Mouse (Mus musculus): Measurements from ENCODE around the gene Gars. TPM values are rescaled to one million over a fixed set of nuclear protein-coding genes. Genes with fewer than 3 reads are reported as not detected.

Gene Gars
- polyA plus RNA-seq, 1 experiment from 2014 or later = 103 TPM

GRCm38 (mm10) chr6:55082261-55083051, 44.6 kb downstream of the Gars start:
- WGBS = 72% methylated on average over 7 of the region's 7 CpGs
- Histone ChIP-seq H3K9me3 (ENCODE audit: control insufficient read depth, low read length) (no peaks in the 10 kb centered on the region), H3K4me2 (replicated peaks; ENCODE audit: low read depth) (no peak overlapping the region), H3K9ac (ENCODE audit: low read length) (no peak overlapping the region), H3K27me3 (ENCODE audit: control insufficient read depth, insufficient read depth, low read length) (no peaks in the 10 kb centered on the region), H3K36me3 (ENCODE audit: control insufficient read depth, insufficient read depth, low read length) (peaks cover 13% of the 10 kb centered on the region; the same call in 1 of the 2 replicates), H3K4me3 (ENCODE audit: low read depth, low read length) (no peak overlapping the region), H3K4me1 (replicated peaks; ENCODE audit: control insufficient read depth, insufficient read depth) (no peaks in the 10 kb centered on the region), H3K27ac (replicated peaks) (no peak overlapping the region)
- TF ChIP-seq CTCF (IDR thresholded peaks at IDR 0.05; ENCODE audit: low read depth) (no peak), EP300 (optimal IDR thresholded peaks at IDR 0.05) (no peak)
- DNase-seq (ENCODE audit: low spot score) (no peak), ATAC-seq (ENCODE audit: low FRiP score, low TSS enrichment) (no peak)

GRCm38 (mm10) chr6:55087355-55087754, 49.5 kb downstream of the Gars start:
- H3K9me3 ChIP-seq (ENCODE audit: control insufficient read depth, low read length) = no peaks in the 10 kb centered on the region
- TF ChIP-seq CTCF (IDR thresholded peaks at IDR 0.05; ENCODE audit: low read depth) = no peak
- TF ChIP-seq EP300 (optimal IDR thresholded peaks at IDR 0.05) = no peak
- DNase-seq (ENCODE audit: low spot score) = no peak
- 46% methylated on average over 4 of the region's 4 CpGs for WGBS
- no peaks in the 10 kb centered on the region for H3K4me1 ChIP-seq (replicated peaks; ENCODE audit: control insufficient read depth, insufficient read depth)
- H3K27me3 ChIP-seq (ENCODE audit: control insufficient read depth, insufficient read depth, low read length) = no peaks in the 10 kb centered on the region
- no peak overlapping the region for H3K4me3 ChIP-seq (ENCODE audit: low read depth, low read length)
- H3K36me3 ChIP-seq (ENCODE audit: control insufficient read depth, insufficient read depth, low read length) = no peaks in the 10 kb centered on the region
- H3K9ac ChIP-seq (ENCODE audit: low read length) = no peak overlapping the region
- H3K27ac ChIP-seq (replicated peaks) = no peak overlapping the region
- H3K4me2 ChIP-seq (replicated peaks; ENCODE audit: low read depth) = no peak overlapping the region
- ATAC-seq (ENCODE audit: low FRiP score, low TSS enrichment) = no peak

- TF ChIP-seq EP300 (optimal IDR thresholded peaks at IDR 0.05) (no peak), CTCF (IDR thresholded peaks at IDR 0.05; ENCODE audit: low read depth) (peak; percentile 36)
- 34% methylated on average over 4 of the region's 4 CpGs for WGBS
- DNase-seq (ENCODE audit: low spot score) = no peak
Observed at GRCm38 (mm10) chr6:55090639-55091038, 52.8 kb downstream of the Gars start.

GRCm38 (mm10) chr6:55091396-55091795, 53.6 kb downstream of the Gars start:
- Histone ChIP-seq H3K9me3 (ENCODE audit: control insufficient read depth, low read length) (no peaks in the 10 kb centered on the region), H3K4me1 (replicated peaks; ENCODE audit: control insufficient read depth, insufficient read depth) (no peaks in the 10 kb centered on the region), H3K27ac (replicated peaks) (no peak overlapping the region), H3K4me2 (replicated peaks; ENCODE audit: low read depth) (no peak overlapping the region), H3K36me3 (ENCODE audit: control insufficient read depth, insufficient read depth, low read length) (no peaks in the 10 kb centered on the region), H3K9ac (ENCODE audit: low read length) (no peak overlapping the region), H3K4me3 (ENCODE audit: low read depth, low read length) (no peak overlapping the region), H3K27me3 (ENCODE audit: control insufficient read depth, insufficient read depth, low read length) (no peaks in the 10 kb centered on the region)
- no peak for TF ChIP-seq CTCF (IDR thresholded peaks at IDR 0.05; ENCODE audit: low read depth)
- no peak for TF ChIP-seq EP300 (optimal IDR thresholded peaks at IDR 0.05)
- DNase-seq (ENCODE audit: low spot score) (no peak), ATAC-seq (ENCODE audit: low FRiP score, low TSS enrichment) (no peak)
- 94% methylated on average over 9 of the region's 9 CpGs for WGBS

More at GRCm38 (mm10) chr6:55090639-55091038, 52.8 kb downstream of the Gars start:
- Histone ChIP-seq H3K36me3 (ENCODE audit: control insufficient read depth, insufficient read depth, low read length) (no peaks in the 10 kb centered on the region), H3K27me3 (ENCODE audit: control insufficient read depth, insufficient read depth, low read length) (no peaks in the 10 kb centered on the region), H3K9ac (ENCODE audit: low read length) (no peak overlapping the region), H3K9me3 (ENCODE audit: control insufficient read depth, low read length) (no peaks in the 10 kb centered on the region), H3K4me2 (replicated peaks; ENCODE audit: low read depth) (no peak overlapping the region), H3K4me3 (ENCODE audit: low read depth, low read length) (no peak overlapping the region), H3K4me1 (replicated peaks; ENCODE audit: control insufficient read depth, insufficient read depth) (no peaks in the 10 kb centered on the region), H3K27ac (replicated peaks) (no peak overlapping the region)
- no peak for ATAC-seq (ENCODE audit: low FRiP score, low TSS enrichment)

DNA sequence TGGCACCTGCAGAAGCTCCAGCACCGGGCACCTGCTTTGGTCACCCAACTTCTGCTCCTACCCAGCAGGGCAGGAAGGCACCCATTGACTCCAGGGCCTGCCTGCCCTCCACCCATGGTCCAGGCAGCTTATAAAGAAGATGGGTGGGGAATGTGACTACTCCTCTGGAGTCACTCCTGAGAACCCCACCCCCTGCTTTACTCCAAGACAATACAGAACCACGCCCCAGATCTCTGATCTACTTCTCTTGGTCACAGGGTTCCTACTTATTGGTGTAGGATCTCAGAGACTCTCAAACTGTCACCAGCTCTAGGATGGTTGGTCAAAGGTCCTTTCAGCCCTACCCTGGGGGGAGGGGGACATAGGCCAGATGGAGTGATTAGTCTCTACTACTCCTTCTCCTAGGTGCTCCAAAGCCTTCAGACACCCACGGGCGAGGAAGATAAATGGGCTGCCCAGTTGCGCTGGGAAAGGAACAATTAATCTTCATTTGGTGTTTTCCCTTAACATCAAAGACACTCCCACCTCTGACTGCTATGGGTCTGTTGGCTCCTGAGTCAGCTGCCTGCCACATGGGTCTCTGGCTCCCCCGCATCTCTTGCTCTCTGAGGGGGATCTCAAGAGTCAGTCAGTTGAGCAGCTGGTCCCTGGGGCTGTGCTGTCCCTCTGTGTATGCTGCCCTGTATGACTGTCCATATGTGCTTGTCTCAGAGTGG, 55.8 kb downstream of the Gars start:
- H3K4me3 ChIP-seq (ENCODE audit: low read depth, low read length) = no peak overlapping the region
- 30% methylated on average over 6 of the region's 6 CpGs for WGBS
- no peaks in the 10 kb centered on the region for H3K4me1 ChIP-seq (replicated peaks; ENCODE audit: control insufficient read depth, insufficient read depth)
- H3K27ac ChIP-seq (replicated peaks) = no peak overlapping the region
- no peak for TF ChIP-seq EP300 (optimal IDR thresholded peaks at IDR 0.05)
- TF ChIP-seq CTCF (IDR thresholded peaks at IDR 0.05; ENCODE audit: low read depth) = no peak
- H3K4me2 ChIP-seq (replicated peaks; ENCODE audit: low read depth) = no peak overlapping the region
- no peaks in the 10 kb centered on the region for H3K36me3 ChIP-seq (ENCODE audit: control insufficient read depth, insufficient read depth, low read length)
- DNase-seq (ENCODE audit: low spot score) (no peak), ATAC-seq (ENCODE audit: low FRiP score, low TSS enrichment) (no peak)
- no peak overlapping the region for H3K9ac ChIP-seq (ENCODE audit: low read length)
- no peaks in the 10 kb centered on the region for H3K9me3 ChIP-seq (ENCODE audit: control insufficient read depth, low read length)
- no peaks in the 10 kb centered on the region; the same call in 1 of the 2 replicates for H3K27me3 ChIP-seq (ENCODE audit: control insufficient read depth, insufficient read depth, low read length)

- ATAC-seq (ENCODE audit: low FRiP score, low TSS enrichment) (no peak), DNase-seq (ENCODE audit: low spot score) (no peak)
- H3K4me3 ChIP-seq (ENCODE audit: low read depth, low read length) = no peak overlapping the region
- H3K4me2 ChIP-seq (replicated peaks; ENCODE audit: low read depth) = no peak overlapping the region
- 43% methylated on average over 5 of the region's 5 CpGs for WGBS
- TF ChIP-seq EP300 (optimal IDR thresholded peaks at IDR 0.05) (no peak), CTCF (IDR thresholded peaks at IDR 0.05; ENCODE audit: low read depth) (no peak)
- no peak overlapping the region for H3K27ac ChIP-seq (replicated peaks)
- no peaks in the 10 kb centered on the region for H3K9me3 ChIP-seq (ENCODE audit: control insufficient read depth, low read length)
- H3K27me3 ChIP-seq (ENCODE audit: control insufficient read depth, insufficient read depth, low read length) = no peaks in the 10 kb centered on the region; the same call in 1 of the 2 replicates
- no peaks in the 10 kb centered on the region for H3K4me1 ChIP-seq (replicated peaks; ENCODE audit: control insufficient read depth, insufficient read depth)
- H3K36me3 ChIP-seq (ENCODE audit: control insufficient read depth, insufficient read depth, low read length) = no peaks in the 10 kb centered on the region
- no peak overlapping the region for H3K9ac ChIP-seq (ENCODE audit: low read length)
Observed at GRCm38 (mm10) chr6:55098030-55098429, 60.2 kb downstream of the Gars start.
